Mouse (Mus musculus): ENCODE data around the gene Pgbd1.
"Not testable (repeated sequence)": the region's sequence is repeated elsewhere in the genome, so short reads cannot be mapped to it uniquely, and the experiment has no call there.

Pgbd1 gene

GRCm38 (mm10) chr13:21440503-21441206, at the start of gene Pgbd1:
Gene Pgbd1, minus strand, starts transcription at chr13:21441058.
- ATAC-seq (ENCODE audit: low TSS enrichment): peak; percentile 96

DNA sequence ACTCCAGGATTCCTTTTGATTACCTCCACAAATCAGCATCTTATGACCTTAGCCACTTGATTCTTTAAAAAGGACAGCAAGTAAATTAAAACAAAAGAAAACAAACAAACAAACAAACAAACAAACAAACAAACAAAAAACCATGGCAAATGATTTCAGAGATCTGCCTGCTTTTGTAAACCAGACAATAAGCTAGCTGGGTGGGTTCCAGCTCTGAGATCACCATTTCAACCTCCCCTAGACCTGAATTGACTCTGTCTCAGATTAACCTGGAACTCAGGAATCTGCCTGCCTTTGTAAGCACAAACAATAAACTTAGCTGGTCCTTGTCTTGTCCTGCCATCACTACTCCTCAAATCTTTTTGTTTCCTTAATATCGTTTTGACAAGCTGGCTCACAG, 46.0 kb upstream of the Pgbd1 start:
- no peak for ATAC-seq (ENCODE audit: low TSS enrichment)

DNA sequence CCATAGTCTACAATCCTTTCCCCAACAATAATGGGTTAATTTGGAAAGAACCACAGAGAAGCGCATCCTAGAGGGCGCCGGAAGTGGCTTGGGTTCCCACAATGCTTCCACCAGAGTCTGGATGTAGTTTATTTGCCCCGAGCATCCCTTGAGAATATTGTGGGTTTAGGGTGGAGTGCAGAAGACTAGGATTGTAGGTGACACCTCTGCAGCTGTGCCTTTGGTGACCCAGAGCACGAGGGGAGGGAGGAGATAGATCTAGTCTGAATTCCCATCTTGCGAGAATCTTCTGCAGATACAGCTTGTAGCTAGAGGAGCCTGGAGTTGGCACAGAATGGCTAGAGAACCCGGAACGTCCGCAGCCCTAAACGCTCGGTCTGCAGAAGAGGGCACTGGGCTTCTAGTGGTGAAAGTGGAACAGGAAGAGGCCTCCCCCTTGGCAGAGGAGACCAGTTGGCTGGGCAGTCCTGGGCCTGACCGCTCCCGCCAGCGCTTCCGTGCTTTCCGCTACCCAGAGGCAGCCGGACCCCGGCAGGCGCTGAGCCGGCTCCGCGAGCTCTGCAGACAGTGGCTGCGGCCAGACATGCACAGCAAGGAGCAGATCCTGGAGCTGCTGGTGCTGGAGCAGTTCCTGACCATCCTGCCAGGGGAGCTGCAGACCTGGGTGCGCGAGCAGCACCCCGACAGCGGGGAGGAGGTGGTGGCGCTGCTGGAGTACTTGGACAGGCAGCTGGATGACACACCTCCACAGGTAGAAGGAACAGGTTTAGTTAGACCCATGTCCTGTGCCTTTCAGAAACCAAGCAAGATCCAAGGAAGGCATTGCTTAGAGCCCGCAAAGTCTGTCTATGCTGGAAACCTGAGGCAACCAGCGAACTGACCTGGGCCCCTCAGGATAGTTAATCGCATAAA, 38.2 kb upstream of the Pgbd1 start, which contains the start of the genes Zkscan4 and Gm10065:
Zkscan4 (plus strand) TSS at position 149 of the 912 bp plus-strand sequence.
Gm10065 (minus strand) TSS at position 683 of the 912 bp plus-strand sequence.
- peak; percentile 99 for ATAC-seq (ENCODE audit: low TSS enrichment)

- ATAC-seq (ENCODE audit: low TSS enrichment): no peak
These were observed 31.6 kb upstream of the Pgbd1 start for GRCm38 (mm10) chr13:21472427-21472826.

DNA sequence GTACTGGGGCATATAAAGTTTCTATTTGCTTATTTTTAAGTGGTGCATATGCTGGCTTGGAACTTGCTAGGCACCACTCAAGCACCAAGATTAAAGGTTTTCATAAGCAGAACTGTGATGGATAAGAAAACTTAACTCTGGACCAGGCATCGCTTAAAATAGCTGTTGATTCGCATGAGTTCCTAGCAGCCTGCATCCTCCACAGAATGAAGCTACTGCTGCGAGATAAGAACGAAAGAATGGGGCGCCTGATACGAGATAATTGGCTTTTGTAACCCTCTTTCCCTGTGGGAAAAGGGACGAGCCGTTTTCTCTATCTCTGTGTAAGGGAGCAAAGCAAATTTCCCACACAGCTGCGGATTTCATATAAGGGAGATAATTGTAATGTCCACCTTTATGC, 28.2 kb upstream of the Pgbd1 start:
- ATAC-seq (ENCODE audit: low TSS enrichment): no peak

GRCm38 (mm10) chr13:21468061-21469019, 27.5 kb upstream of the Pgbd1 start, which contains the start of gene Nkapl:
Gene Nkapl, minus strand, starts transcription at chr13:21468509.
- peak; percentile 99 for ATAC-seq (ENCODE audit: low TSS enrichment)

- no peak for ATAC-seq (ENCODE audit: low TSS enrichment)
These were observed 26.5 kb upstream of the Pgbd1 start for GRCm38 (mm10) chr13:21467336-21467735.

- ATAC-seq (ENCODE audit: low TSS enrichment): not testable (repeated sequence)
These were observed 21.7 kb upstream of the Pgbd1 start for GRCm38 (mm10) chr13:21462516-21462915.

- ATAC-seq (ENCODE audit: low TSS enrichment): no peak
These were observed 15.5 kb upstream of the Pgbd1 start for GRCm38 (mm10) chr13:21456347-21456746.

DNA sequence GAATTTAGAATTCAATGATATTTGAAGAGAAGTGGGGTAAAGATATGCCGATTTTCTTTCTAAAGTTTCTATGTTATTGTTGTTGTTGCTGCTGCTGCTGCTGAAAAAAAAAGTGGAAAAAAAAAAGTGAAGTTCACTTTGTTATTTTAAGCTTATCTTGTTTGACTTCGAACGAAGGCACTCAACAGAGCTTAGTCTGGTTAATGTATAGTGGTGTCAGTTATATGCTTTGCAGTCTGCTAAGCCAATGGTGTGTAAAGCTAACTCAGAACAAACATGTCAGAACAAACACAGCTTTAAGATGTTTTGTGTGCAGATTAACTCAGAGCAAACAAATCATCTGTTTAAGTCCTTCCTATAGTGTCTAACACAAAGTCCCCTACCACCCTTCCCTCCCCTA, 13.3 kb upstream of the Pgbd1 start:
- ATAC-seq (ENCODE audit: low TSS enrichment): no peak

DNA sequence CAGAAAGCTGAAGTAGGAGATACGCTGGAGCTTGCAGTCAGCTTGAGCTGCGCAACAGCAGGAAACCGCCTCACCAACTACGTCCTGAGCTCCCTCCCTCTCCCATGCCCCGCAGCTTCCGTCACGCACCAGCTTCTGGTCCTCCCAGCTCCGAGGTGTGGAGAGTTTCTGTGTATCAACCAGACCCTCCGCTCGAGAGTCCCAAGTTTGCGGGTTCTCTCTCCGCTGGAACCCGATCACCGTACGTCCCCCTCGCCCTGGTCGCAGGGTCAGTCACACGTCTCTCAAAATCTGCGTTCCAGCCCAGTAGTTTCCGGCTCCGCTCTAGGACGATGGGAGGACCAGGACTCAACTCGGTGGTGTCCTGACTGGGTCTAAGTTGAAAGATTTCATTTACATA, 12.6 kb upstream of the Pgbd1 start, which contains the start of gene Zscan26:
Zscan26 (minus strand) TSS at position 282 of the 400 bp plus-strand sequence.
- peak; percentile 99 for ATAC-seq (ENCODE audit: low TSS enrichment)

- ATAC-seq (ENCODE audit: low TSS enrichment): peak; percentile 51
These were observed 12.2 kb upstream of the Pgbd1 start for GRCm38 (mm10) chr13:21453042-21453441.

- no peak for ATAC-seq (ENCODE audit: low TSS enrichment)
These were observed 7.2 kb upstream of the Pgbd1 start for GRCm38 (mm10) chr13:21447856-21448614.

DNA sequence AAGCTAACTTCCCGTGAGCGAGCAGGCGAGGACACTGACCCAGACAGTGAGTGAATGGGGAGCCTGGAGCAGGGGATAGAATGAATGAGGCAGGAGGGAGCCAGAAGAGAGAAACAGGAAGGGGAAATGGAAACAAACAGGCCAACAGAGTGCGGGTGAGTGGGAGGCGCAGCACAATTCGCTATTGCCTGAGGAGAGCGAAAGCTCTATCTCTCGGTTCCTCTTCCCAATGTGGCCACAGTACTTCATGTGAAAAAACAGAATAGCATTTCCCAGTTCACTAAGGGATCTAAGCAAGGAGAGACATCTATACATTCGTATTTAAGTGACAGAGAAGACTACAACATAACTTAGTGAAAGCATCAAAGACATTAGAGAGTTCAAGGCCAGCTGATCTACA, 5.9 kb upstream of the Pgbd1 start:
- no peak for ATAC-seq (ENCODE audit: low TSS enrichment)

- ATAC-seq (ENCODE audit: low TSS enrichment): peak; percentile 42
These were observed 332 bp upstream of the Pgbd1 start for GRCm38 (mm10) chr13:21441207-21441572.

DNA sequence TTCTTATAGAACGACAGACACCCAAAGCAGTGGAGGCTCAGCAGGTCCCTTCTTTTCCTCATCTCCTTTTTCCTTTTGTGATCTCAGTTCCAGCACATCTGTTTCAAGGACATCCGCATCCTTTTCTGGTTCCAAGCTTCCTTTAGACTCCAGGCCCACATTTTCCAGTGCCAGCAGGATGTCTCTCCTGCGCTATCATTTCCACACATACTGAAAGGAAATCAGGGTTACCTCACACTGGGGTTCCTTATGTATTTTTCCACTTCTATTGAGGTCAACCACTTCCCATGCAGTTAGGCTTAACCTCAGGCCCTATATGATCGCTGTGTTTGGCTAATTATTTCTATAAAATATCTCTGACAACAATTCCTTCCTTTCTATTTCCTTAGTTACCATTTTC, 5.4 kb downstream of the Pgbd1 start:
- no peak for ATAC-seq (ENCODE audit: low TSS enrichment)

GRCm38 (mm10) chr13:21427631-21428030, 13.2 kb downstream of the Pgbd1 start:
- ATAC-seq (ENCODE audit: low TSS enrichment): no peak

DNA sequence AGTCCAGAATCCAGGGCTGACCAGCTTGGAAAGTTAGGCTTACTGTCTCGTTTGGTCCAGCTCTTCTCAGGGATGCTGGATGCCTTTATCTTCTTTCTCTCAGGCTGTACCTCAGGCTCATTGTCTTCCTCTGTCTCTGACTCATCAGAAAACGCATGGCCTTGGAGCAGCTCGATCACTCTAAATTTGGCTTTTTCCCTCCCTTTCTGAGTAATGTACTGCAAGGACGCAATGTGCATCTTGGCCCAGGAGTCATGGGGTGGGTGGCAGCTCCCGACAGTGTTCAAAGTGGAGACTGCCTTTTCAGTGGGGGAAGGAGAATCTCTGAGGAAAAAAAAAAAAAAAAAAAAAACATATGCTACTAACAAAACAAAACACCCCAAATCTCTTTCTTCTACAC, 17.6 kb downstream of the Pgbd1 start:
- peak; percentile 52; the same call in 1 of the 2 replicates for ATAC-seq (ENCODE audit: low TSS enrichment)

DNA sequence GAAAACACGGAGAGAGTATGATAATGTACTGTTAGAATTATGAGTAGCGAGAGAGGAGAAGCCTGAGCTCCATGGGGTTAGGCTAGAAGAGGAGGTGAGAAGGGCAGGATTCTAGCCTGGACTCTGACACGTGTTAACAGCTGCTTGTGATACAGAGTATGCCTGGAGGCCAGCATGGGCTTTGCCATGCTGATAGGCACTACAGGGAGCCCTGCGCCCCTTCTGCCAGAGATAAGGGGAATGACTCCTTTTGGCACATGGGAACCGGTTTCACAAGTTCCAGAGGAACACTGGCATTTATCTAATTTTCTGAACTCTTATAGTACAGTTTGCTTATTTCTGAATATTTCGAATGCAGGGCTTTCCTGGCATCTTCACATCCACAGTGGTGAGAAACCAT, 22.0 kb downstream of the Pgbd1 start:
- ATAC-seq (ENCODE audit: low TSS enrichment): no peak

- ATAC-seq (ENCODE audit: low TSS enrichment): peak; percentile 92
These were observed 23.4 kb downstream of the Pgbd1 start for GRCm38 (mm10) chr13:21417298-21418010.
